Mouse (Mus musculus): ENCODE measurements around the gene Plcg1. TPM values are rescaled to one million over a fixed set of nuclear protein-coding genes. Genes with fewer than 3 reads are reported as not detected.

The Plcg1 gene
- polyA plus RNA-seq (2015; fragmentation: Nextera tagmentation; extraction: Ambion mirVana) = 64.3 and 68.4 TPM in 2 replicates

DNA sequence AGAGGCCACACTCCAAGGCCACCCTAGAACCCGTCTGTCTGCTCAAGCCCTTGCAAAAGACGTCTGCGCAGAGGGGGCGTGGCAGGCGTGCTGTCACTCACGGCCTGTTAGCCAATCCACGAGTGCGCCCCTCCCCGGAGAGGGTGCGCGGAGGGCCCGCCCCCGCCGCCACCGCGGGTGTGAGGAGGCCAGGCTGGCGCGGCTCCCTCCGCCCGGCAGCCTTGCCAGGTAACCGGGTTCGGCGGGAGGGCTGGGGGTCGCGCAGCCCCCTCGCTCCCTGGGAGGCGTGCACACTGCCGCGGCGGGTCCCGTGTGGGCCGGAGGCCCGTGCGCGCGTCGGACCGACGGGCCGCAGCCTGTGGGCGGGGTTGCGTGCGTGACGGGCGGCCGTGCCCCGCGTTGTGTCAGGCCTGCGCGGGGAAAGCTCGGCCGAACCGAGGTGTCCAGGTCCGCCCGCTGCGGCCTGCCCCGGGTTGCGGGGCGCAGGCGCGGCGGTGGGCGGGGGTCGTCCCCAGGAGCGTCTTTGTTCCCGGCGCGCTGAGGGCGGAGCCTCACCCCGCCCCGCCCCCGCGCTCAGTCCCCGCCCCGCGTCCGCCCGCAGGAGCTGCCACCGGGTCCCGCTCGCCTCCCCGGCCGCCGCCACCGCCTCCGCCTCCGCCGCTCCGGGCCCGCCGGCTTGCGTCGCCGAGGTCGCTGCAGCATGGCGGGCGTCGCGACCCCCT, at the start of gene Plcg1:
Plcg1 (plus strand) TSS at position 184 of the 722 bp plus-strand sequence.
- Histone ChIP-seq H3K4me2 (peak within 1 kb of the TSS; percentile 92), H3K27ac (peak within 1 kb of the TSS; percentile 99), H3K36me3 (replicated peaks) (no peaks in the 10 kb centered on the region), H3K9me3 (no peaks in the 10 kb centered on the region), H3K4me3 (peak within 1 kb of the TSS; percentile 91), H3K9ac (peak within 1 kb of the TSS; percentile 98), H3K27me3 (replicated peaks) (no peaks in the 10 kb centered on the region), H3K4me1 (peaks cover 52% of the 10 kb centered on the region)
- under 1% methylated on average over 83 of the region's 99 CpGs for WGBS
- peak; percentile 95 for ATAC-seq (replicated peaks)

DNA sequence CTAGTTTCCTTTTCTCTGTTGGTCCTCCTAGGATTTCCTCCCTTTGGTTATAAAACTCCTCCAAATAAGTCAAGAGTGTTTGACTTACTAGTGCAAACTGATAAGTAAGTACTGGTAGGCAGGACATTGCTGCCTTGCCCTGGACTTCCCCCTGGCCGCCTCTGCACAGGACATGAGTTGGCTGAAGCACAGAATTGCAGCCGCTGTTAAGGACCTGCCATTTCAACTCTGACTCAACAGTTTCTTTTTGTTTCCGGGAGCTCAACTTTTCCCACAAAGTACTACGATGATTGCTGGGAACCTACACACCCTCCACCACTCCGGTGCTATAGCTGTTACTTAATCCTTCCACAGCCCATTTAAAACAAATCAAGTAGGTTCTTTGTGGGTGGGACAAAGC, 30.8 kb upstream of the Plcg1 start:
- peaks cover 27% of the 10 kb centered on the region; the same call in 1 of the 2 replicates for H3K36me3 ChIP-seq (replicated peaks)
- no peak overlapping the region for H3K4me2 ChIP-seq
- H3K4me3 ChIP-seq = no peak overlapping the region
- no peaks in the 10 kb centered on the region for H3K4me1 ChIP-seq
- H3K9ac ChIP-seq = no peak overlapping the region
- no peak overlapping the region for H3K27ac ChIP-seq
- H3K9me3 ChIP-seq = no peaks in the 10 kb centered on the region
- 71% methylated on average over 5 of the region's 5 CpGs for WGBS
- no peaks in the 10 kb centered on the region for H3K27me3 ChIP-seq (replicated peaks)
- ATAC-seq (replicated peaks) = no peak

DNA sequence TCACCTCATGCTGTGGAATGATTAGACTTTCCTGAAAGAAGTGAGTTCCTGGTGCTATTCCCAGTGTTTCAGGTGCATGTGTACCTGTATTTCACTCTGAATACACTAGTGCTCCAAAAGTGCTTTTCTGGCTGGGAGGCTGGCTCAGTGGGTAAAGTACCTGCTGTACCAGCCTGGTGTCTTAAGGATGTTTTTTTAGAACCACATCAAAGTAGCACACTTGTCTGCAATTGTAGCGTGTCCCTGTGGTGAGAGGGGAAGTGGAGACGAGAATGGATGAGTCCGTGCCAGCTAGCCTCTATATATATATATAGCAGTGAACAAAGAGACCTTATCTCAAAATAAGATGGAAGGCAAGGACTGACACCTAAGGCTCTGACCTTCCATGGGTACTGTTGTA, 29.5 kb upstream of the Plcg1 start:
- H3K4me2 ChIP-seq = no peak overlapping the region
- H3K4me1 ChIP-seq = no peaks in the 10 kb centered on the region
- no peak for ATAC-seq (replicated peaks)
- no peaks in the 10 kb centered on the region for H3K27me3 ChIP-seq (replicated peaks)
- 90% methylated on average over 3 of the region's 3 CpGs for WGBS
- H3K9ac ChIP-seq = no peak overlapping the region
- no peaks in the 10 kb centered on the region for H3K9me3 ChIP-seq
- peaks cover 30% of the 10 kb centered on the region; the same call in 1 of the 2 replicates for H3K36me3 ChIP-seq (replicated peaks)
- H3K4me3 ChIP-seq = no peak overlapping the region
- H3K27ac ChIP-seq = no peak overlapping the region

DNA sequence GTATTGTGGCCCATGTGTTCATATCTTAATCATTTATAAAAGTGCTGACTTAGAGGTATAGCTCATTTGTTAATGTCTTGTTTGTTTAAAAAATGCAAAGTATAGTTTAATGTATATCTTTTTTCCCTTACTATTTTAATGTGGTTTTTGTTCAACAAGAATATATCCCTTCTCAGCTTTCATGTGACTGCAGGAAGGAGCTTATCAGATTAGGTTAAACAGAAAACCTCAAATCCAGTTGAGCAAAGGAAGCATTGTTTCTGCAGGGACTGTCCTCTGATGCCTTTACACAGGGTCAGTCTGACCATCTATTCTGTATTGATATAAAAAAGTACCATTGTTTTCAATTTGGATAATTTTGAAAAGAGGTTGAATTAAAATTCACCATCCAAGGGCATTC, 28.3 kb upstream of the Plcg1 start:
- Histone ChIP-seq H3K27ac (no peak overlapping the region), H3K4me3 (no peak overlapping the region), H3K36me3 (replicated peaks) (peaks cover 37% of the 10 kb centered on the region; the same call in 1 of the 2 replicates), H3K4me1 (no peaks in the 10 kb centered on the region), H3K27me3 (replicated peaks) (no peaks in the 10 kb centered on the region), H3K9ac (no peak overlapping the region), H3K9me3 (no peaks in the 10 kb centered on the region), H3K4me2 (no peak overlapping the region)
- no peak for ATAC-seq (replicated peaks)

DNA sequence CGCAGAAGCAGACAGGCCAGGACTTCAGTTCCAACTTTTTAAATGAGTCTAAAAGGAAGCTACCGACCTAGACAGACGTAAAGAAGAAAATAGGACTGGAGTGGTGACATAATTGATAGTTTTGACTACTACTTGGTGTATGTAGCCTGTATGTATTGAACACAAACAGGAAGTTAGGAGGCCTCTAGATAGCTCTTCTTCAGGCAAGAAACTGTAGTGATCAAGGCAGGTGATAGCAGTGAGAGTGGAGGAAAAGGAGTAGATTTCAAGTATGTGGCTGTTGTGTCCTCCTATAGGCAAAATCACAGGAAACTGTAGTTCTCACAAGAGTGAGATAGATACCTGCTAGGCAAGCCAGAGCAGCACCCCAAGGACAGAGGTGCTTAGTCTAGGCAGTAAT, 23.4 kb upstream of the Plcg1 start:
- Histone ChIP-seq H3K9me3 (no peaks in the 10 kb centered on the region), H3K36me3 (replicated peaks) (peaks cover 30% of the 10 kb centered on the region; the same call in 1 of the 2 replicates), H3K27ac (no peak overlapping the region), H3K4me2 (no peak overlapping the region), H3K9ac (no peak overlapping the region), H3K4me1 (no peaks in the 10 kb centered on the region), H3K4me3 (no peak overlapping the region), H3K27me3 (replicated peaks) (no peaks in the 10 kb centered on the region)
- ATAC-seq (replicated peaks) = no peak
- 86% methylated on average over 3 of the region's 3 CpGs for WGBS

DNA sequence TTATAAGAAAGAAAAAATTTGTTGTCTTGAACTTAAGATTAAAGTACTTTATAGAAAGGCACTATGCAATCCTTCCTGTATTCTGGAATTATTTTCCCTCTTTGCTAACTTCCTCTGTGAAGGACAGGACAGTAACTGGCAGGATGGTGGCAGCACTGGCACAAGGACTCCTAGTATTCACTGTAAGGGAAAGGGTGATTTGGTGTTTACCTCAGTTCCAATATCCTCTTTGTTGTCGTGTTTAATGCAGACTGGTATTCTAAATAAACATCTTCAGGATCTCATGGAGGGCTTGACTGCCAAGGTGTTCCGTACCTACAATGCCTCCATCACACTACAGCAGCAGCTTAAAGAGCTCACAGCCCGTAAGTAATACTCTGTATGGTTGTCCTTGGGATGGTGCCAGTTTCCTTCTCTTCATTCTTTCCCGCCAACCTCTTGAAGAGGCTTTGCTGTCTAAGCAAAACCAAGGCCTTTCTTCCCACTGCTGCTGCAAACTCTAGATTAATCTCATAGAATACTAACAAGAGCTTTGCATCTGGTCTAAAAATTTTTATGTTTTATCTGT, 15.6 kb upstream of the Plcg1 start:
- Histone ChIP-seq H3K9ac (no peak overlapping the region), H3K4me1 (no peaks in the 10 kb centered on the region), H3K4me2 (no peak overlapping the region), H3K9me3 (no peaks in the 10 kb centered on the region), H3K36me3 (replicated peaks) (peaks cover 65% of the 10 kb centered on the region), H3K27ac (no peak overlapping the region), H3K27me3 (replicated peaks) (no peaks in the 10 kb centered on the region), H3K4me3 (no peak overlapping the region)
- 74% methylated on average over 4 of the region's 4 CpGs for WGBS
- no peak for ATAC-seq (replicated peaks)

DNA sequence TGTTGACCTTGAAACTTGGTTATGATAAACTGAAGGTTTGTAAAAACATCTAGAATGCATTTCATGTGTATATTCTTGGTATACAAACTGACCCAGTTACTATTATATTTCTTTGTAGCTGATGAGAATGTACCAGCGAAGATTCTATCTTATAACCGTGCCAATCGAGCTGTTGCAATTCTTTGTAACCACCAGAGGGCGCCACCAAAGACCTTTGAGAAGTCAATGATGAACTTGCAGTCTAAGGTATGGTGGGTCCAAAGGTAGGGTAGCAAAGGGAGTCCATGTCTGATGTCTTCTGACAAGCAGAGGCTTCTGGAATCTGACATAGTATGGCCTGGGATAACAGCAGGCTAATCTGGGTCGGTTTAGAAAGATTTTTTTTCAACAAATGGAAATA, 13.8 kb upstream of the Plcg1 start:
- Histone ChIP-seq H3K4me1 (no peaks in the 10 kb centered on the region), H3K4me2 (no peak overlapping the region), H3K27me3 (replicated peaks) (no peaks in the 10 kb centered on the region), H3K4me3 (no peak overlapping the region), H3K36me3 (replicated peaks) (peaks cover 68% of the 10 kb centered on the region), H3K27ac (no peak overlapping the region), H3K9ac (no peak overlapping the region), H3K9me3 (no peaks in the 10 kb centered on the region)
- 76% methylated on average over 5 of the region's 5 CpGs for WGBS
- ATAC-seq (replicated peaks) = no peak

DNA sequence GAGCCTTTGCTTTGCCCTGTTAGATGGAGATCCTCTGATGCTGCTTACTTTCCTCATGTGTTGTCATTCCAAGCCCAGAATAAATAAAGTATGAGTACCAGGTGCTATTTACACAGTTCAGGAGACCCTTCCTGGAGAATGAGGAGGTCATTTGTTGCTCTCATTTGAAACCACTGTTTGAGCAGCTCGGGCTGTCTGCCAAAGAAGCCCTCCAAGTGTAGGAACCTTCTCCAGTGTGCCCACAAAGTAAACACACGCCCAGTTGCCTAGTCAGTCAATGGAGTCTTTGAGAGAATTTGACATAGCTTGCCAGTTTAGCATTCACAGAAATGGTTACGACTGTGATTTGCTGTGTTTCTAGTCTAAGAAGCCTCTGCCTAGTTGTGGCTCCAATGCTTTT, 12.3 kb upstream of the Plcg1 start:
- Histone ChIP-seq H3K4me3 (no peak overlapping the region), H3K9ac (no peak overlapping the region), H3K9me3 (no peaks in the 10 kb centered on the region), H3K27me3 (replicated peaks) (no peaks in the 10 kb centered on the region), H3K4me2 (no peak overlapping the region), H3K36me3 (replicated peaks) (peaks cover 67% of the 10 kb centered on the region), H3K27ac (no peak overlapping the region), H3K4me1 (no peaks in the 10 kb centered on the region)
- ATAC-seq (replicated peaks) = no peak
- WGBS = 84% methylated on average over 3 of the region's 3 CpGs

DNA sequence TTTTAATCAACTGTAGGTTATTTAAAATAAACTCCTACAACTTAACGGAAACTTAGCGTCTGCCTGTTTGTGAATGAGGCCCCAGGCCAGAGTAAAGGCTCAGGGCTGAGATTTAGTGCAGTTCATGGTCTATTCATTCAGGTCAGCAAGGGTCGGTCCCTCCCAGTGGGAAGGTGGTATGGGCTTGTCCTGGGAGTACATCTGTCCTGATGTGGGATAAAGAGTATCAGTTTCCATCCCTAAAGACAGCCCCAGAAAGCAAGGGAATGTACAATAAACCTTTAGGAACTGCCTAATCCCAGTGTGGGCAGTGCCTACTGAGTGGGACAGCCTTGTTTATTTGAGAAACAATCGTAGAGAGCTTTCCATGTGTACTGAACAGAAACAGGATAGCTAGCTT, 8.4 kb upstream of the Plcg1 start:
- Histone ChIP-seq H3K36me3 (replicated peaks) (peaks cover 51% of the 10 kb centered on the region), H3K27me3 (replicated peaks) (no peaks in the 10 kb centered on the region), H3K9ac (no peak overlapping the region), H3K9me3 (no peaks in the 10 kb centered on the region), H3K4me1 (no peaks in the 10 kb centered on the region), H3K4me2 (no peak overlapping the region), H3K27ac (no peak overlapping the region), H3K4me3 (no peak overlapping the region)
- no peak for ATAC-seq (replicated peaks)
- 79% methylated on average over 4 of the region's 4 CpGs for WGBS

DNA sequence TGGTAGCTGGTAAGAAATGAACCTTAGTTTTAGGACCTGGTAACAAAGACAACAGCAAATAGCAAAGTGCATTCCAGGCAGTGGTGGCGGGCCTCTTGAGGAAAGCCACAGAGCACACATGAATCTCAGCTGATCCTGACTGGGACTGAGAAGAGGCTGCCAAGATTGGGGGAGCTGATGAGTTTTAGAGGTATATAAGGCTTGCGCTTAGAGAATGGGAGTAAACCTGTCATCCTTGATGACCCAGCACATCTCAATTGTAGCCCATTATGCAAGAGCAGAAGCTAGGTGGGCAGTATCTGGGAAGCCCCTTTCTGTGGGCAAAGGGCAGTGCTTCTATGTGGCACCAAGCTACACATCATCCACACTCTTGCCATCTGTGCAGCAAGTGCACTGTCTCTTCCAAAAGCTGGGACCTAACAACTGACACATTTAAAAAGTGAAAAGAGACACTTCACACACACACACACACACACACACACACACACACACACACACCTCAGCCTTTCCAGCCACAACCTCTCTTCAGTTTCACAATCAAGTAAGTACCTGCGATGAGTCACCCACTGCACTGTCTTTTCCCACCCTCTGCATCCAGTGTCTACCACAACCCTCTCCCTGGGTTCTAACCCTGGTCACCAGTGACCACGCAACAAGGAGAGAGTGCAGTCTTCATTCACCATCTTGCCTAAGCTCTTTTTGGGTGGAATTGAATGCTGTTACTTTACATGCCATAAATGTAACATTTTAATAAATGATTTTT, 7.3 kb upstream of the Plcg1 start:
- no peak overlapping the region for H3K9ac ChIP-seq
- no peak for ATAC-seq (replicated peaks)
- H3K9me3 ChIP-seq = no peaks in the 10 kb centered on the region
- no peak overlapping the region for H3K27ac ChIP-seq
- H3K27me3 ChIP-seq (replicated peaks) = no peaks in the 10 kb centered on the region
- peaks cover 42% of the 10 kb centered on the region for H3K36me3 ChIP-seq (replicated peaks)
- H3K4me1 ChIP-seq = no peaks in the 10 kb centered on the region
- H3K4me2 ChIP-seq = no peak overlapping the region
- H3K4me3 ChIP-seq = no peak overlapping the region
- WGBS = 92% methylated on average over 4 of the region's 4 CpGs

DNA sequence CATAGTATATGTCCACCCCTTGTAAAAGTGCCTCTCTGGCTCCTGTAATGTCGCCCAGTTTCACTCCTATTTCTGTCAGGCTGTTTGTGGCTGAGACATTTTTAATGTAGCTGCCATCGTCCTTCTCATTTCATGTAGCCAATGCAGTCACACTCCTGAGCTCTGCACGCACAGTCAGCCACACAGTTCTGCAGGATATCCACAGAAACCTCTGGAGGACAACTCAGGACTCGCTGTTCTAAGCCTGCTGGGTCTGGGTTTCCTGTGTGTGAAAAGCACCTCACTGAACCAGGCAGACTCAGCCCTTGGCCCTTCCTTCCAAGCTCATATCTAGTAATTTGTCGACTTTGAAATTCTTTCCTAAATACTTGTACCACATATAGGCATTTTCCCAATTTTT, 6.6 kb upstream of the Plcg1 start:
- Histone ChIP-seq H3K4me1 (no peaks in the 10 kb centered on the region), H3K27ac (no peak overlapping the region), H3K9ac (no peak overlapping the region), H3K27me3 (replicated peaks) (no peaks in the 10 kb centered on the region), H3K36me3 (replicated peaks) (peaks cover 35% of the 10 kb centered on the region), H3K9me3 (no peaks in the 10 kb centered on the region), H3K4me2 (no peak overlapping the region), H3K4me3 (no peak overlapping the region)
- WGBS = 94% methylated on average over 5 of the region's 5 CpGs
- no peak for ATAC-seq (replicated peaks)

DNA sequence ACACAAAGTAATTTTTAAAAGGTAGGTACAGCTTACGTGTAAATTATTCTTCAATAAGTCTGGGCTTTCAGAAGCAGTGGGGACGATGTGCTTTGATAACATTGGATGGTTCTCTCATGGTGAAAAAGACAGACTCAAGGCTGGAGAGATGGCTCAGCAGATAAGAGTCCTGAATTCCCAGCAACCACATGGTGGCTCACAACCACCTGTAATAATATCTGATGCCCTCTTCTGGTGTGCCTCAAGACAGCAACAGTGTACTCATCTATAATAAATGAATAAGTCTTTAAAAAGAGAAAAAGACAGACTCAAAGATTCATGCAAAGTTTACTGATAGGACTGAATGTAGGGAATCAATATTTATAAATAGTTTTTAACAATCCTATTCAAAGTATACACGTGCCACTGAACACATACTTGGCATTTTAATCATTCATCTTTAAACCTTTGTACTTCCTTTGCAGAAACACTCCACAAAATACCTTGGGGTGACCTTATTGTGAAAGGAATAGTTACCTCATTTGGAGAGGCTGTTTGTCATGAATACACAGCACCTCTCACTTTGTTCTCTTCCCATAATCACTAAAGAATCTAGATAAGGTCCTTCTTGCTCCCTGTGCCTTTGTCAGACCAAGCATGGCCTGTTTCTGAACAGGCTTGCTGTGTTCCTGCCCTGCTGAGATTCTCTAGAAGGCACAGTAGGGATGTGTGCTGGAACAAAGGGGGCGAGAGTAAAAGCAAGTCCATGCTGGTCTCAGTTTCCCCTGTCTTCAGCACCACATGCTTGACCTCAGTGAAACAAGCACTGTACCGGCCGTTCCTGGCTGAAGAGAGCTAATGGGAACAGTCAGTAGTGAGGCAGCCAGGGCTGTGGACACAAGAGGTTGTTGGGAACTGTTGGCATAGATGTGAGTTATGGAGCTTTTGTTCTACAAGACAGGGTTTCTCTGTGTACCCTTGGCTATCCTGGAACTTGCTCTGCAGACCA, 4.9 kb upstream of the Plcg1 start:
- Histone ChIP-seq H3K4me1 (peaks cover 10% of the 10 kb centered on the region), H3K9ac (no peak overlapping the region), H3K9me3 (no peaks in the 10 kb centered on the region), H3K36me3 (replicated peaks) (peaks cover 24% of the 10 kb centered on the region), H3K4me2 (no peak overlapping the region), H3K4me3 (no peak overlapping the region), H3K27ac (no peak overlapping the region), H3K27me3 (replicated peaks) (no peaks in the 10 kb centered on the region)
- no peak for ATAC-seq (replicated peaks)
- 85% methylated on average over 6 of the region's 6 CpGs for WGBS

All from midbrain, embryonic 15.5 days (tissue).